Mouse (Mus musculus): ENCODE data around the gene P4htm. TPM values are rescaled to one million over a fixed set of nuclear protein-coding genes. Genes with fewer than 3 reads are reported as not detected.

The P4htm gene
- 10.4 and 12.2 TPM in 2 replicates for polyA plus RNA-seq (2015; fragmentation: Nextera tagmentation; extraction: Ambion mirVana)

GRCm38 (mm10) chr9:108596998-108597764 is at the start of gene P4htm:
P4htm (minus strand) TSS chr9:108597667.
- no peaks in the 10 kb centered on the region for H3K27me3 ChIP-seq
- H3K9ac ChIP-seq, result peak within 1 kb of the TSS; percentile 65
- no peaks in the 10 kb centered on the region; the same call in 1 of the 2 replicates for H3K36me3 ChIP-seq
- H3K4me2 ChIP-seq (replicated peaks), result peak within 1 kb of the TSS; percentile 91
- no peaks in the 10 kb centered on the region for H3K9me3 ChIP-seq (replicated peaks)
- H3K27ac ChIP-seq (replicated peaks), result 0 out of 2 replicates have a peak within 1 kb of the TSS, but pooled peaks have one; percentile 17
- ATAC-seq (ENCODE audit: insufficient number of reproducible peaks, low FRiP score, low TSS enrichment, low read depth), result peak; percentile 80
- peaks cover 14% of the 10 kb centered on the region; the same call in 1 of the 2 replicates for H3K4me1 ChIP-seq
- 4% methylated on average over 69 of the region's 69 CpGs for WGBS
- peak within 1 kb of the TSS; percentile 77 for H3K4me3 ChIP-seq (replicated peaks)

DNA sequence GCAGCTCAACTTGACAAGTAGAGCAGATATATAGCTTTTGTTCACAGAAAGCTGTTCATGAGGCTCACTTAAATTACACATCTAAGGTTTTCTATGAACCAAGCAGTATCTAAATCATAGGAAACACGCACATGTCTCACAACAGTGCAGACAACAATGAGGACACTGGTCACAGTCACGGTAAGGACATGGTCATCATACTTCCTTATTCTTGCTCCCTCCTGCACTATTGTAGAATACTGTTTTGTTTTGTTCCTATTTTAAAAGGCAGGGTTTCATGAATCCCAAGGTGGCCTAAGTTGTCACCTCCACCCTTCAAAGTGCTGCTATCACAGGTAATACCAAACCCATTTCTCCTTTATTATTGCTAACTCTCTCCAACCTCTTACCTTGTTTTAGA is 42.4 kb upstream of the P4htm start:
- peaks cover 24% of the 10 kb centered on the region for H3K36me3 ChIP-seq

GRCm38 (mm10) chr9:108635415-108635814 is 37.9 kb upstream of the P4htm start:
- WGBS, result 71% methylated on average over 2 of the region's 2 CpGs
- H3K4me2 ChIP-seq (replicated peaks), result no peak overlapping the region
- no peak overlapping the region for H3K27ac ChIP-seq (replicated peaks)
- no peaks in the 10 kb centered on the region for H3K27me3 ChIP-seq
- no peaks in the 10 kb centered on the region for H3K9me3 ChIP-seq (replicated peaks)
- no peak for ATAC-seq (ENCODE audit: insufficient number of reproducible peaks, low FRiP score, low TSS enrichment, low read depth)
- no peak overlapping the region for H3K9ac ChIP-seq
- H3K4me3 ChIP-seq (replicated peaks), result no peak overlapping the region
- 0 out of 2 replicates have a peak, but pooled peaks cover 17% of the 10 kb centered on the region for H3K36me3 ChIP-seq
- no peaks in the 10 kb centered on the region for H3K4me1 ChIP-seq

More for the DNA sequence above, 42.4 kb upstream of the P4htm start:
- no peaks in the 10 kb centered on the region for H3K4me1 ChIP-seq
- no peaks in the 10 kb centered on the region for H3K9me3 ChIP-seq (replicated peaks)
- no peaks in the 10 kb centered on the region for H3K27me3 ChIP-seq
- H3K27ac ChIP-seq (replicated peaks), result no peak overlapping the region
- no peak overlapping the region for H3K4me2 ChIP-seq (replicated peaks)
- no peak for ATAC-seq (ENCODE audit: insufficient number of reproducible peaks, low FRiP score, low TSS enrichment, low read depth)
- H3K9ac ChIP-seq, result no peak overlapping the region
- WGBS, result 88% methylated on average over 2 of the region's 2 CpGs
- H3K4me3 ChIP-seq (replicated peaks), result no peak overlapping the region

DNA sequence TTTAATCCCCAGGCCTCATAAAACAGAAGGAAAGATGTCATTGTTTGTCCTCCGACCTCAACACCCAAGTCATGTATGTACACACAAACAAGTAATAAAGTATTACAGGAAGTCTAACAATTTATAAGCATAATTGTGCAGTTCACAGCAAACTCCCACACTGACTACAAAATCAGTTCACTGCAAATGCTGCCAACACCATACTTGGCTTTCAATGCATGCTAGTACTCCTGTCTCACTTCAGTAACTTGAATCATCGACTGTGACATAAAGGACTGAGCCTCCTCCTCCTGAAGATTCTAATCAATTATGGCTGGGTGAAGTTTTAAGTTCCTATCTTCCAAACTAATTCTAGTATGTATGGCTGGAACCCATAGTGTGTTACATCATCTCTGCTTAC is 36.4 kb upstream of the P4htm start:
- Histone ChIP-seq H3K4me2 (replicated peaks) (no peak overlapping the region), H3K36me3 (0 out of 2 replicates have a peak, but pooled peaks cover 13% of the 10 kb centered on the region), H3K9ac (no peak overlapping the region), H3K27ac (replicated peaks) (no peak overlapping the region), H3K4me1 (no peaks in the 10 kb centered on the region), H3K9me3 (replicated peaks) (no peaks in the 10 kb centered on the region), H3K4me3 (replicated peaks) (no peak overlapping the region), H3K27me3 (no peaks in the 10 kb centered on the region)
- ATAC-seq (ENCODE audit: insufficient number of reproducible peaks, low FRiP score, low TSS enrichment, low read depth), result no peak
- 81% methylated on average over 2 of the region's 2 CpGs for WGBS

DNA sequence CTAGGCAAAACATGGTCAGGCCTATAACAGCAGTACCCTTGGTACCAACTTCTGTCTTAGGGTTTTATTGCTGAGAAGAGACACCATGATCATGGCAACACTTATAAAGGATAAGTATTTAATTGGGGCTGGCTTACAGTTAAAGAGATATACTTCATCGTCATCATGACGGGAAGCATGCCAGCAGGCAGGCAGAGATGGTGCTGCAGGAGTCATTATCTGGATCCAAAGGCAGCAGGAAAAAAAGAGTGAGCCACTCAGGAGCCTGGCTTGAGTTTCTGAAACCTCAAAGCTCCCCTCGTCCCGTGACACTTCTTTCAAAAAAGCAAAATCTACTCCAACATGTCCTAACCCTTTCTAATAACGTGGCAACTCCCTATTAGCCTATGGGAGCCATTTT is 34.9 kb upstream of the P4htm start:
- Histone ChIP-seq H3K4me3 (replicated peaks) (no peak overlapping the region), H3K4me1 (no peaks in the 10 kb centered on the region), H3K27me3 (no peaks in the 10 kb centered on the region), H3K27ac (replicated peaks) (no peak overlapping the region), H3K9me3 (replicated peaks) (no peaks in the 10 kb centered on the region), H3K9ac (no peak overlapping the region), H3K36me3 (0 out of 2 replicates have a peak, but pooled peaks cover 13% of the 10 kb centered on the region), H3K4me2 (replicated peaks) (no peak overlapping the region)
- no peak for ATAC-seq (ENCODE audit: insufficient number of reproducible peaks, low FRiP score, low TSS enrichment, low read depth)
- WGBS, result 82% methylated on average over 5 of the region's 5 CpGs

- Histone ChIP-seq H3K27me3 (no peaks in the 10 kb centered on the region), H3K4me1 (no peaks in the 10 kb centered on the region), H3K4me3 (replicated peaks) (no peak overlapping the region), H3K9me3 (replicated peaks) (no peaks in the 10 kb centered on the region), H3K9ac (no peak overlapping the region), H3K4me2 (replicated peaks) (no peak overlapping the region), H3K27ac (replicated peaks) (no peak overlapping the region), H3K36me3 (0 out of 2 replicates have a peak, but pooled peaks cover 10% of the 10 kb centered on the region)
- ATAC-seq (ENCODE audit: insufficient number of reproducible peaks, low FRiP score, low TSS enrichment, low read depth), result no peak
- 87% methylated on average over 5 of the region's 5 CpGs for WGBS
Measured at GRCm38 (mm10) chr9:108631631-108632256, 34.3 kb upstream of the P4htm start.

DNA sequence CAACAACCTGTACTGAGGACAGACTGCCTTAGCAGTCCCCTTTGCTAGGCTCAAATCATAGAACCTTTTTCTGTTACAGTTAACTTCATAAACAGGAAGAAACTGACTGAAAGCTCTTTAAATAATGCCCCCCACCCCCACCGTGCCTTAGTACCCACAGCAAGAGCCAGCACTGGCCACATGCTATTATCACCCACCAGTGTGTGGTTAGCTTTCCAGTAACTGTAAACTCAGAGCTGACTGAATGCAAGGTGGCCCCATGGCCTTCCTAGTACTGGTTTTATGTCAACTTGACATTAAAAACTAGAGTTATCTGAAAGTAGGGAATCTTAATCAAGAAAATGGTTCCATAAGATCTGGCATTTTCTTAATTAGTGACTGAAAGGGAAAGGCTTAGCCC is 33.2 kb upstream of the P4htm start:
- Histone ChIP-seq H3K36me3 (peaks cover 9% of the 10 kb centered on the region; the same call in 1 of the 2 replicates), H3K4me2 (replicated peaks) (no peak overlapping the region), H3K27ac (replicated peaks) (no peak overlapping the region), H3K9ac (no peak overlapping the region), H3K4me1 (no peaks in the 10 kb centered on the region), H3K9me3 (replicated peaks) (no peaks in the 10 kb centered on the region), H3K4me3 (replicated peaks) (no peak overlapping the region), H3K27me3 (no peaks in the 10 kb centered on the region)
- ATAC-seq (ENCODE audit: insufficient number of reproducible peaks, low FRiP score, low TSS enrichment, low read depth), result no peak
- 79% methylated on average over 1 of the region's 1 CpGs for WGBS

GRCm38 (mm10) chr9:108628141-108628540 is 30.7 kb upstream of the P4htm start:
- Histone ChIP-seq H3K36me3 (peaks cover 12% of the 10 kb centered on the region; the same call in 1 of the 2 replicates), H3K27me3 (no peaks in the 10 kb centered on the region), H3K4me2 (replicated peaks) (no peak overlapping the region), H3K9ac (no peak overlapping the region), H3K9me3 (replicated peaks) (no peaks in the 10 kb centered on the region), H3K4me3 (replicated peaks) (no peak overlapping the region), H3K4me1 (no peaks in the 10 kb centered on the region), H3K27ac (replicated peaks) (no peak overlapping the region)
- no peak for ATAC-seq (ENCODE audit: insufficient number of reproducible peaks, low FRiP score, low TSS enrichment, low read depth)
- WGBS, result 80% methylated on average over 4 of the region's 4 CpGs

DNA sequence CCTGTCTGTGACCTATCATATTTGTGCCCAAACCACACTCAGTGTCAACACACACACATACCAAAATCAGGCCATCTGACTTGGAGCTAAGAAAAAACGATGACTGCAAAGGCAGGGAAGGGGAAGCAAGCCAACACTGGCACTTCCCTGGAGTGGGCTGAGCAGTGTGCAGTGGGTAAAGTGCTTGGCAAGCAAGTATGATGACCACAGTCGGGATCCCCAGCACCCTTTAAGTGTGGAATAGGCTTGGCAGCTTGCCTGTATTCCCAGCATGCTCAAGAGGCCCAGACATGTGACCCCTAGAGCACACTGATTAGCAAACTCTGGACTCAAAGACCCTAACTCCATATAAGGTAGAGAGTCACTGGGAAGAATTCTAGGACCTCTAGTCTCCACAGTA is 29.0 kb upstream of the P4htm start:
- Histone ChIP-seq H3K9me3 (replicated peaks) (no peaks in the 10 kb centered on the region), H3K27ac (replicated peaks) (no peak overlapping the region), H3K4me2 (replicated peaks) (no peak overlapping the region), H3K9ac (no peak overlapping the region), H3K4me3 (replicated peaks) (no peak overlapping the region), H3K27me3 (no peaks in the 10 kb centered on the region), H3K36me3 (peaks cover 8% of the 10 kb centered on the region; the same call in 1 of the 2 replicates), H3K4me1 (no peaks in the 10 kb centered on the region)
- ATAC-seq (ENCODE audit: insufficient number of reproducible peaks, low FRiP score, low TSS enrichment, low read depth), result no peak
- 68% methylated on average over 2 of the region's 2 CpGs for WGBS

DNA sequence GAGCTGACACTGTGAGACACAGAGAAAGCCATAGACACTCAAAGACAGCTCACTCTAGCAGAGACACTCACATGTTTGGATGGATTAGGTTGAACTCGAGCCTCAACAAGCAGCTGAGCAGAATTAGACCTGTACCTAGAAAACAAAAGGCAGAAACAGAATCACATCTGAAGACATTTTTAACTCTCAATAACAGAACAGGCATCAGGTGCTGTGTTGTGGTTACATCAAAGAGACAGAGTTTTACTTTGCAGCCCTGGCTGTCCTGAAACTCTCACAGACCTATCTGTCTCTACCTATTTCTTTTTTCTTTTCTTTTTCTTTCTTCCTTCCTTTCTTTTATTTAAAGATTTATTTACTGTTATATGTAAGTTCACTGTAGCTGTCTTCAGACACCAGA is 19.8 kb upstream of the P4htm start:
- Histone ChIP-seq H3K27me3 (no peaks in the 10 kb centered on the region), H3K9ac (no peak overlapping the region), H3K4me3 (replicated peaks) (no peak overlapping the region), H3K4me1 (no peaks in the 10 kb centered on the region), H3K9me3 (replicated peaks) (no peaks in the 10 kb centered on the region), H3K36me3 (peaks cover 69% of the 10 kb centered on the region), H3K27ac (replicated peaks) (no peak overlapping the region), H3K4me2 (replicated peaks) (no peak overlapping the region)
- 66% methylated on average over 1 of the region's 1 CpGs for WGBS
- ATAC-seq (ENCODE audit: insufficient number of reproducible peaks, low FRiP score, low TSS enrichment, low read depth), result no peak

DNA sequence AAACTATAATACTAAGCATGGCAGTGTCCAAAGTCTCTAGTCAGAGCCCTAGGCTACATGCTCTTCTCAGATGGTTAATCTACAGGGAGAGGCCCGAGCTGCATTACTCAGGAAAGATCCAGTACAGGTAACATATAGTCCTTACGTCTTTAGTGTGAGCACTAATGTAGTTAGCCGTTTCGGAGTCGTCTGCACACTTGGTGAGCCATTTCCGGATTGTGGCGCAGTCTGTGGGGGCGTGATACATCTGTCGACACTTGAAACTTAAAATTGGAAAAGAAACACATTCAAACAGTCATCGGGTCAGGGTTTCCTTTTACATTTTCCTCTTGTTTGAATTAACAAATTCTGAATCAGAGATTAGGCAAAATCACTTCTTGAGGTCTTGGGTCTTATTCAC is 14.0 kb upstream of the P4htm start:
- no peak for ATAC-seq (ENCODE audit: insufficient number of reproducible peaks, low FRiP score, low TSS enrichment, low read depth)
- Histone ChIP-seq H3K4me1 (no peaks in the 10 kb centered on the region), H3K27me3 (no peaks in the 10 kb centered on the region), H3K27ac (replicated peaks) (no peak overlapping the region), H3K4me3 (replicated peaks) (no peak overlapping the region), H3K36me3 (peaks cover 97% of the 10 kb centered on the region), H3K9ac (no peak overlapping the region), H3K9me3 (replicated peaks) (no peaks in the 10 kb centered on the region), H3K4me2 (replicated peaks) (no peak overlapping the region)
- WGBS, result 90% methylated on average over 10 of the region's 10 CpGs

All from embryonic facial prominence, embryonic 15.5 days (tissue).